Mouse (Mus musculus) intestine, embryonic 16.5 days (tissue): ENCODE data around the gene Slc6a9. TPM values are rescaled to one million over a fixed set of nuclear protein-coding genes. Genes with fewer than 3 reads are reported as not detected.

Experiments used
- ATAC-seq: fragments of 200-750 bp; cut with Nextera tagmentation; 2 replicates; pipeline ENCODE4 v1.8.0; 2017; ENCODE audit warnings: moderate TSS enrichment, moderate library complexity
- H3K27ac ChIP-seq: fragments of 300-500 bp; sonication (generic); 2 replicates; pipeline ENCODE4 v1.5.1; 2014; ENCODE audit warnings: mild to moderate bottlenecking, low read length
- H3K27me3 ChIP-seq: fragments of 300-500 bp; sonication (generic); replicated peaks from 2 replicates; pipeline ENCODE4 v1.6.1; 2014; ENCODE audit warnings: low read length, control low read depth, mixed read lengths; ENCODE audit not compliant: control insufficient read depth, insufficient read depth
- H3K36me3 ChIP-seq: fragments of 300-500 bp; sonication (generic); 2 replicates; pipeline ENCODE4 v1.6.1; 2014; ENCODE audit warnings: low read length, control low read depth; ENCODE audit not compliant: control insufficient read depth, insufficient read depth
- H3K4me1 ChIP-seq: fragments of 300-500 bp; sonication (generic); 2 replicates; pipeline ENCODE4 v1.6.1; 2014; ENCODE audit warnings: low read length, control low read depth, mixed read lengths; ENCODE audit not compliant: control insufficient read depth, insufficient read depth
- H3K4me2 ChIP-seq: fragments of 300-500 bp; sonication (generic); 2 replicates; pipeline ENCODE4 v1.6.1; 2014; ENCODE audit warnings: low read depth, low read length, control low read depth
- H3K4me3 ChIP-seq: fragments of 300-500 bp; sonication (generic); 2 replicates; pipeline ENCODE4 v1.5.1; 2014; ENCODE audit warnings: mild to moderate bottlenecking, low read length
- H3K9ac ChIP-seq: fragments of 300-500 bp; sonication (generic); 2 replicates; pipeline ENCODE4 v1.6.1; 2014; ENCODE audit warnings: low read depth, low read length
- H3K9me3 ChIP-seq: fragments of 300-500 bp; sonication (generic); 2 replicates; pipeline ENCODE4 v1.6.1; 2016; ENCODE audit warnings: low read length, control low read depth; ENCODE audit not compliant: control insufficient read depth
- WGBS: fragments of 180-500 bp; shearing (Covaris S2); extraction: QIAGEN DNeasy Blood & Tissue Kit; methylation state at CpG from one replicate; pipeline ENCODE4 v1.1.7; 2014; 5-methylcytosine and 5-hydroxymethylcytosine counted together
- polyA plus RNA-seq: library from polyadenylated mRNA; unstranded; fragments of >200 nt; fragmentation: Nextera tagmentation; extraction: Ambion mirVana; gene quantifications from 2 replicates; pipeline ENCODE4 v1.2.1, GENCODE M21; 2015

Gene Slc6a9
- polyA plus RNA-seq, 1 experiment from 2014 or later: 10.8 TPM

DNA sequence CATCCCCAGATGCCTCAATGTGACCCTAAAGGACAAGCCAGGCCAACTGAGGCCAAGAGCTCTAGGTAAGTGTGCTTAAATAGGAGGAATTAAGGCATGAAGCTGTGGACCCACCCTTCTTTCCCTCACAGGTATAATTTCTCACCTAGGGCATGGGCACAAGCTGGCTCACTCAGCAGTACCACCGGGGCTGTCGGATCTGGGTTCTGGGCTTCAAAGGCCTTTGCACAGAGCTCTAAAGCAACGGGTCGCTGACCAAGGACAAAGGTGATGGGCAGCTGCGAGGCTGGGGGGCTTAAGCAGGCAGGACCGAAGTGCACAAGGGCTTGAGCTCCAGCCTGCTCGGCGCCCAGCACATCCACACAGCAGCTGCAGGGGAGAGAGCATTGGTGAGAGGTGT, 56.4 kb downstream of the Slc6a9 start:
- no peak for ATAC-seq
- Histone ChIP-seq H3K9me3 (no peaks in the 10 kb centered on the region), H3K36me3 (no peaks in the 10 kb centered on the region), H3K9ac (0 out of 2 replicates have a peak overlapping the region, but pooled peaks have one; percentile 72), H3K27me3 (no peaks in the 10 kb centered on the region), H3K4me2 (peak overlapping the region; percentile 78), H3K4me1 (peaks cover 26% of the 10 kb centered on the region), H3K4me3 (peak overlapping the region; percentile 85), H3K27ac (no peak overlapping the region)
- WGBS: 87% methylated on average over 8 of the region's 8 CpGs

DNA sequence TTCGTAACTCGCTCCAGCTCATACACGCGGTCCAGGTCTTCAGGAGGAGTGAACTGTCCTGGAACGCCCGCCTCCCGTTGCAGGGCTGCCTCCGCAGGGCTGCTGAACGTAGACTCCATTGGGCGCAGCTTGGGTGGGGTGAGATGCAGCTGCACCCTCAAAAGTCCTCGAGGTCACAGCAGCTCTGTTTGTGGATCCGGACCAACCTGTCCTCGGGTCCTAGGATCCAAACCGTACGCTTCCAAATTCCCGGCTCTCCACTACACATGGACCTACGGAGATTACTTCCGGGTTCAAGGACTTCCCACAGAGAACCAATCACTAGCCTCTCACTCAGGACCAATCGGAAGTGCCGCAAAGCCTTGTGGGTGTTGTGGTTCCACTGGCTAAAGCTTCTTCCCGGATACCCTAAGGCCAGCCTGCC, 57.4 kb downstream of the Slc6a9 start, which contains the start of gene Dph2:
Dph2 (minus strand) TSS at position 295 of the 424 bp plus-strand sequence.
- H3K27ac ChIP-seq: no peak within 1 kb of the TSS
- peaks cover 16% of the 10 kb centered on the region for H3K4me1 ChIP-seq
- no peaks in the 10 kb centered on the region for H3K27me3 ChIP-seq
- WGBS: under 1% methylated on average over 21 of the region's 21 CpGs
- H3K9me3 ChIP-seq: no peaks in the 10 kb centered on the region
- H3K4me2 ChIP-seq: peak within 1 kb of the TSS; percentile 78
- ATAC-seq: peak; percentile 87
- no peaks in the 10 kb centered on the region for H3K36me3 ChIP-seq
- H3K4me3 ChIP-seq: peak within 1 kb of the TSS; percentile 85
- H3K9ac ChIP-seq: peak within 1 kb of the TSS; percentile 72

DNA sequence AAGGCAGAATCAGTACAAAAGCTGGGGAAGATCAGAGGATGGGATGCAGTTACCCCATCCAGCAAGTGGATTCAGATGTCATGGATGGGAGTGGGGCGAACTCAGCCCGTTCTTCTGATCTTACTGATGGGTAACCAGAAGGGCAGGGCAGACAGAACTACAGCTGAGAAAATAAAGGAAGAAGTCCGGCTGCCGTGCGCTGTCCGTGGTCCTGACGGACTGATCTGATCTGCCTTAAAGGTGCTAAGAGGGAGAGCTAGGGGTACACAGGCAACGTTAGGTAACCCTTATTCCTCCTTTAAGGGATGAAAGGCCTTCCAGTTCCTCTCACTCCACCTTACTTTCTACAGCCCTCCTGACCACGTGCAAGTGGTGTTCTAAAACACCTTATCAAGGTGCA, 59.1 kb downstream of the Slc6a9 start:
- H3K36me3 ChIP-seq: no peaks in the 10 kb centered on the region
- no peaks in the 10 kb centered on the region for H3K9me3 ChIP-seq
- no peak overlapping the region for H3K9ac ChIP-seq
- peaks cover 12% of the 10 kb centered on the region for H3K4me1 ChIP-seq
- no peaks in the 10 kb centered on the region for H3K27me3 ChIP-seq
- H3K27ac ChIP-seq: no peak overlapping the region
- ATAC-seq: no peak
- WGBS: 12% methylated on average over 9 of the region's 9 CpGs
- no peak overlapping the region for H3K4me3 ChIP-seq
- H3K4me2 ChIP-seq: no peak overlapping the region

GRCm38 (mm10) chr4:117894601-117895000, 60.3 kb downstream of the Slc6a9 start:
- no peak for ATAC-seq

GRCm38 (mm10) chr4:117895339-117895738, 61.0 kb downstream of the Slc6a9 start:
- Histone ChIP-seq H3K4me3 (no peak overlapping the region), H3K9ac (no peak overlapping the region), H3K27ac (no peak overlapping the region), H3K4me2 (no peak overlapping the region), H3K4me1 (peaks cover 12% of the 10 kb centered on the region), H3K27me3 (no peaks in the 10 kb centered on the region), H3K36me3 (0 out of 2 replicates have a peak, but pooled peaks cover 4% of the 10 kb centered on the region), H3K9me3 (no peaks in the 10 kb centered on the region)
- 84% methylated on average over 7 of the region's 7 CpGs for WGBS
- no peak for ATAC-seq

More at GRCm38 (mm10) chr4:117894601-117895000, 60.3 kb downstream of the Slc6a9 start:
- Histone ChIP-seq H3K4me3 (no peak overlapping the region), H3K9ac (no peak overlapping the region), H3K36me3 (no peaks in the 10 kb centered on the region), H3K27me3 (no peaks in the 10 kb centered on the region), H3K4me1 (peaks cover 12% of the 10 kb centered on the region), H3K4me2 (no peak overlapping the region), H3K9me3 (no peaks in the 10 kb centered on the region), H3K27ac (no peak overlapping the region)
- 80% methylated on average over 8 of the region's 8 CpGs for WGBS

DNA sequence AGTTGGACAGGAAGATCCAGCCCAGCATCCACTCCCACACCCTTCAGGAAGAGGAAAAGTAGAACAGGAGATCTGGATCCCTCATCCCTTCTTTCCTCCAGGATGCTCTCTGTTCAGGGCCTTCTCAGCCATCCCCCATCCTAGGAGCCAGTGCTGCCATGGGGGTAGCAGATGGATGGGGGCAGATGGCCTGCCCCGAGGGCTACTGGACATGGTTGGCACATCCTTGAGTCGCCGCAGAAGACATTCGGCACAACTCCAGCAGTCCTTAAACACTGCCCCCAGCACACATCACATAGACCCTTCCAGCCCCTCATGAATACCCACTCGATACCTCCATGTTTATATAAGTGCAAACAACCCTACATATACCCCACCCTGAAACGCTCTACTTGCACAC, 61.7 kb downstream of the Slc6a9 start:
- Histone ChIP-seq H3K4me3 (no peak overlapping the region), H3K4me1 (peaks cover 7% of the 10 kb centered on the region), H3K4me2 (no peak overlapping the region), H3K9me3 (no peaks in the 10 kb centered on the region), H3K36me3 (0 out of 2 replicates have a peak, but pooled peaks cover 10% of the 10 kb centered on the region), H3K27ac (no peak overlapping the region), H3K27me3 (no peaks in the 10 kb centered on the region), H3K9ac (no peak overlapping the region)
- 93% methylated on average over 6 of the region's 6 CpGs for WGBS
- no peak for ATAC-seq

- 71% methylated on average over 3 of the region's 3 CpGs for WGBS
Observed at GRCm38 (mm10) chr4:117898111-117898510, 63.8 kb downstream of the Slc6a9 start.

GRCm38 (mm10) chr4:117904094-117904493, 69.8 kb downstream of the Slc6a9 start:
- no peak overlapping the region for H3K4me2 ChIP-seq

More at GRCm38 (mm10) chr4:117898111-117898510, 63.8 kb downstream of the Slc6a9 start:
- no peak for ATAC-seq
- H3K27me3 ChIP-seq: no peaks in the 10 kb centered on the region
- no peak overlapping the region for H3K4me3 ChIP-seq
- no peak overlapping the region for H3K27ac ChIP-seq
- H3K36me3 ChIP-seq: peaks cover 18% of the 10 kb centered on the region
- no peaks in the 10 kb centered on the region for H3K9me3 ChIP-seq
- no peak overlapping the region for H3K9ac ChIP-seq
- H3K4me2 ChIP-seq: no peak overlapping the region
- H3K4me1 ChIP-seq: no peaks in the 10 kb centered on the region

GRCm38 (mm10) chr4:117904761-117905160, 70.5 kb downstream of the Slc6a9 start:
- no peak overlapping the region for H3K27ac ChIP-seq
- H3K4me2 ChIP-seq: no peak overlapping the region
- no peaks in the 10 kb centered on the region for H3K27me3 ChIP-seq
- H3K4me1 ChIP-seq: peaks cover 3% of the 10 kb centered on the region; the same call in 1 of the 2 replicates
- peaks cover 23% of the 10 kb centered on the region for H3K36me3 ChIP-seq
- H3K9me3 ChIP-seq: no peaks in the 10 kb centered on the region
- no peak overlapping the region for H3K9ac ChIP-seq
- no peak for ATAC-seq
- WGBS: 92% methylated on average over 8 of the region's 8 CpGs
- H3K4me3 ChIP-seq: no peak overlapping the region

More at GRCm38 (mm10) chr4:117904094-117904493, 69.8 kb downstream of the Slc6a9 start:
- H3K4me1 ChIP-seq: peaks cover 3% of the 10 kb centered on the region; the same call in 1 of the 2 replicates
- no peaks in the 10 kb centered on the region for H3K27me3 ChIP-seq
- ATAC-seq: no peak
- 94% methylated on average over 10 of the region's 10 CpGs for WGBS
- H3K4me3 ChIP-seq: no peak overlapping the region
- no peaks in the 10 kb centered on the region for H3K9me3 ChIP-seq
- H3K27ac ChIP-seq: no peak overlapping the region
- peaks cover 23% of the 10 kb centered on the region for H3K36me3 ChIP-seq
- no peak overlapping the region for H3K9ac ChIP-seq

GRCm38 (mm10) chr4:117906196-117906595, 71.9 kb downstream of the Slc6a9 start:
- Histone ChIP-seq H3K27me3 (no peaks in the 10 kb centered on the region), H3K9ac (no peak overlapping the region), H3K36me3 (peaks cover 12% of the 10 kb centered on the region), H3K4me2 (no peak overlapping the region), H3K27ac (no peak overlapping the region), H3K4me3 (no peak overlapping the region), H3K9me3 (no peaks in the 10 kb centered on the region), H3K4me1 (peaks cover 3% of the 10 kb centered on the region; the same call in 1 of the 2 replicates)
- 82% methylated on average over 3 of the region's 3 CpGs for WGBS
- ATAC-seq: no peak
